Mouse (Mus musculus) mouse embryonic stem cell (cell line): ENCODE measurements around the gene C1qtnf5.
"Not testable (repeated sequence)": the region's sequence is repeated elsewhere in the genome, so short reads cannot be mapped to it uniquely, and the experiment has no call there.

ENCODE experiments used
- in situ Hi-C, 2 experiments: fragments of 300-500 bp; cut with MboI; formaldehyde crosslinking; loops; 1 replicate in 1 of 2; 3 replicates in 1 of 2; pipeline ENCODE4 v1.14.3; 2019 to 2020; ENCODE audit warnings: low sequenced_read_pairs in 2 of 2, low pct_unique_long_range_greater_than_20kb in 1 of 2, mixed read lengths in 1 of 2; ENCODE audit not compliant: unreplicated experiment in 1 of 2

C1qtnf5 gene

DNA sequence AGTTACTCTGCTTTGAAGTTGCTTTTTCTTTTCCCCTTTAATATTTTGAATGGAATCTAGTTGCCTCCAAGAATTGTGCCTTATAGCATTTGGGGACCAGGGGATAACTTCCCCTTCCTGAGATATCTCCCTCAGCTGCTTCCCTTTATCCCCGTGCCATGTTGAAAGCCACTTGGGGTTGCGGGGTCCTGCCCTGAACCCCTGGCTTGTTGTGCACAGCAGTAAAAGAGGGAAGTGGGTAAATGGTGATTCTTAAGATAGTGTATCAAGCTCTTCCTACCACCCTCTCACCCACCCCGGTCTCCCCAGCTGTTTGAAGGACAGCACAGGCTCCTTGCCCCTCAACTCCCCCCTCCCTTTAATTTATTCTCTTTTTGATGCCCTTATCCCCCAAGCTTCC lies 12.3 kb upstream of the C1qtnf5 start:
- in situ Hi-C loops, result no loop called here

DNA sequence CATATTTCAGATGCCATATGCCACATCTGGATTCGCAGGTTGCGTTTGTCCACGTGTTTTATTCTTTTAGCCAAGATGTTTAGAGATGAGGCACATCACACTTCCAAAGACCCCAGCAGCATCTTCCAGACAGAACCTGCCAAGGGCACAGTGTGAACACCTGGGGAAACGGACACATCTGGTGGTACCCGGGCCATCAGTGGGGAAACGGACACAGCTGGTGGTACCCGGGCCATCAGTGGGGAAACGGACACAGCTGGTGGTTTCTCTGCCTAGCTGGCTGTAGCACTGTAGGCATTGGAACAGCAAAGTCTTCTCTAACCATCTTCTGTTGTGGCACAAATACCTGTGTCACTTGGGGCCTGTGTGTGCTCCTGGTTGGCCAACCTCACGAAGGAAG lies 11.3 kb upstream of the C1qtnf5 start:
- in situ Hi-C loops, result no loop called here

DNA sequence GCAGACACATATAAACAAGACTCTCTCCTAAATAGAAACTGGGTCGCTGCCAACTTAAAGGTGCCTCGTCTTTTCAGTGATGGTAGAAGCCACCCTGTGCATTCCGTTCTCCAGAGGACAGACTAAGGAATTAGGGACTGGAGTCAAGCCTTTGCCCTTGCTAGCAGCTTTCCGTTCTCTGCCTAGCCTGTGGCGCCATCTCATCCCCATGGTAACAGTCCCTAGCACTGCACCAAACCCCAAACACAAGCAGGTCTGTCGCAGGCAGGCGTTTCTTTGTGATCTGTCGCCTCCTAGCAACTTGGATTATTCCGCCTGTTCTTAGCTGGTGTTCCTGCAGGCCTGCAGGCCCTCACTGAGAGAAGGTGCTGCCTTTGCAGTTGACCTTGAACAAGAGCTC lies 10.5 kb upstream of the C1qtnf5 start:
- in situ Hi-C loops, result no loop called here

DNA sequence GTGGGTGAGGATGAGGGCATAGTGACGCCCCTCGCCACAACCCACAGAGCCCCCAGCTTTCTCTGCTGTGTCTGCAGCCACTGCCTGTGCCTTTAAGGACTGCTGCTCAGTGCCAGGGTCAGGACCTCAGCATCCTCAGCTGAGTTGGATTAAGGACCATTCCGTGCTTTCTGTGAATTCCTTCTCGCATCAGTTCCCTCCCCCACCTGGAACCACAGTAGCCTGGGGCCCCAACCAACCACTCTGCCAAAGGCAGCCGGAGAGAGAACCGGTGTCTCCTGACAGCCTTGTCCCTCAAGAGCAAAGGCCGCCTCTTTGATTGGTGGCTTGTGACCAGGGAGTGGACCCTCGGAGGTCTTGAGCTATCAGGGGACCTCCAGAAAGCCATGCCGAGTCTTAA lies 5.6 kb upstream of the C1qtnf5 start, which contains the start of gene Mfrp:
Gene Mfrp (plus strand): TSS at position 240 of the 400 bp plus-strand sequence.
- in situ Hi-C loops, result no loop called here

DNA sequence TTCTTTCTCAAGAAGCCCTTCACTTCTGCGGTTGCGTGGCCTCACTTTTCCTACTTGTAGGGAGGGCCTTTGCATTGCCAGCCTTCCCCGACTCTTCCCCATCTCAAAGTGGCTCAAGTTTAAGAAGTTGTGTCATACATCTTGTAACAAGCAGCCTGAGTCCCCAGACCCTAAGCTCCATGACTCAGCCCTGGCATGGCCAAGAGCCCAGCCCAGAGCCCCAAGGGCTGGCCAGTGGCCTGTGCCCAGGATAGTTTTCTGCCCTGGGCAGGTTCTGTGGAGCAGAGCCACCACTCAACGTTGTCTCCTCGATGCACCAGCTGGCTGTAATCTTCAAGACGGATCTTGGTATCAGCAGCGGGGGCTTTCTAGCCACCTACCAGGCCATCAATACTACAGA lies 2.2 kb upstream of the C1qtnf5 start:
- in situ Hi-C loops, result no loop called here

DNA sequence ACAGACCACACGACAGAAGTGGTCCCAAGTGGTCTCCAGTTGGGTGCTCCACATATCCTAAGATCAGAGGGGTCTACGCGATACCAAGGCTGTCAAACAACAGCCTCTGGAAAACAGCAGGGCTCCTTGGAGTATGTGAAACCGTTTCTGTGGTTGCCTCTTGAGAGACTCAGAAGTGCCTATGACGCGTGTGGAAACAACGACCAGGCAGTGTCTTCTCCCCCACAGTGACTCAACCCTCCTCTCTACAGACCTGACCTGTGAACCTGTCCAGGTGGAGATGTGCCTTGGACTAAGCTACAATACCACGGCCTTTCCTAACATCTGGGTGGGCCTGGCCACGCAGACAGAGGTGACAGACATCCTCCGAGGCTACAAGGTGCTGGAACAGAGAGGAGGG lies 1.3 kb upstream of the C1qtnf5 start:
- in situ Hi-C loops, result no loop called here

DNA sequence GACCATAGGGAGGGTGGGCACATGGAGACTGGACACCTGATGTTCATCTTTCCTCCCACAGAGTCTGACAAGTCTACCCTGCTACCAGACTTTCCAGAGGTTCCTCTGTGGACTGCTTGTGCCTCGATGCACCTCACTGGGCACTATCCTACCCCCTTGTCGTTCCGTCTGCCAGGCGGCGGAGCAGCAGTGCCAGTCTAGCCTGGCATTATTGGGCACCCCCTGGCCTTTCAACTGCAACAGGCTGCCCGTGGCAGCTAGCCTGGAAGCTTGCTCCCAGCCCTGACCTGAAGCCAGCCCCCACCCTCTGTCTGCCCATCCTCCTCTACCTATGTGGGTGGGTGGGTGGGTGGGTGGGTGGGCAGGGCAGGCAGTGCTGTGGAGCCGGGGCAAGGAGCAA lies 863 bp upstream of the C1qtnf5 start:
- in situ Hi-C loops, result no loop called here

DNA sequence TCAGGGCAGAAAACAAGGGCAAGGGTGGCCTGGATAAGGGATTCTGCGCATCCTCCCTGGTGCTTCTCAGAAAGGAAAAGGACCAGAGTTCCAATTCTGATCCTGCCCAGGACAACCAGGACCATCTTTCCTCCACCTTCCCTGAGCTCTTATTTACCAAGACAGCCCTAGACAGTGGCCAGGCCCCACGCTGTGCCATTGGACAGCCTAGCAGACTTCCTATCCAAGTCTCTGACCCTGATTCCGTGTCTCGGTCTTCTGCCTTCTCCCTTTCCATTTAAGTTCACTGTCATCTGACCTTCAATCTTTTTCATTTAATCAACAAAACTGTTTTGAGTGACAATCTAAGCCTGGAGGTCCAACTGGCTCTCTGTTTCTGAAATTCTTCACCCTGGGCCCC lies 449 bp upstream of the C1qtnf5 start:
- in situ Hi-C loops, result no loop called here

DNA sequence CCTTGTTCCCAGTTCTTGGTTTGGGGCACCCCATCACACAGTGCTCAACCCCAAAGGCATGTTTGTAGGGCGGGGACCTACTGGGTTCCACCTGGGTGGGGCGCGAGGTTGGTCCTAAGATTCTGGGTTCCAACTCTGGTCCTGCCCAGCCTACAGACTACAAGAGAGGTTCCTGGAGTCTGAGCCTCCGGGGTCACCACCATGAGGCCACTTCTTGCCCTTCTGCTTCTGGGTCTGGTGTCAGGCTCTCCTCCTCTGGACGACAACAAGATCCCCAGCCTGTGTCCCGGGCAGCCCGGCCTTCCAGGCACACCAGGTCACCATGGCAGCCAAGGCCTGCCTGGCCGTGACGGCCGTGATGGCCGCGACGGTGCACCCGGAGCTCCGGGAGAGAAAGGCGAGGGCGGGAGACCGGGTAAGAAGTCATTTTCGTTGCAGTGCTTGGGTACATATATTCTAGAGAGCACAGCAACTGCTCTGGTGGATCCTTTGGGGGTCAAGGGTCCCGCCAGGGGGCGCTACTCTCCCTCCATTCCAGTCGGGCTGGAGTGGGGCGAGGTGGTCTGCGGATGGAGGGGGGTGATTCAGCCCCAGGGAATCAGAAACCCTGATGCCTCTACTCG lies 623 bp downstream of the C1qtnf5 start:
- in situ Hi-C loops, result no loop called here

DNA sequence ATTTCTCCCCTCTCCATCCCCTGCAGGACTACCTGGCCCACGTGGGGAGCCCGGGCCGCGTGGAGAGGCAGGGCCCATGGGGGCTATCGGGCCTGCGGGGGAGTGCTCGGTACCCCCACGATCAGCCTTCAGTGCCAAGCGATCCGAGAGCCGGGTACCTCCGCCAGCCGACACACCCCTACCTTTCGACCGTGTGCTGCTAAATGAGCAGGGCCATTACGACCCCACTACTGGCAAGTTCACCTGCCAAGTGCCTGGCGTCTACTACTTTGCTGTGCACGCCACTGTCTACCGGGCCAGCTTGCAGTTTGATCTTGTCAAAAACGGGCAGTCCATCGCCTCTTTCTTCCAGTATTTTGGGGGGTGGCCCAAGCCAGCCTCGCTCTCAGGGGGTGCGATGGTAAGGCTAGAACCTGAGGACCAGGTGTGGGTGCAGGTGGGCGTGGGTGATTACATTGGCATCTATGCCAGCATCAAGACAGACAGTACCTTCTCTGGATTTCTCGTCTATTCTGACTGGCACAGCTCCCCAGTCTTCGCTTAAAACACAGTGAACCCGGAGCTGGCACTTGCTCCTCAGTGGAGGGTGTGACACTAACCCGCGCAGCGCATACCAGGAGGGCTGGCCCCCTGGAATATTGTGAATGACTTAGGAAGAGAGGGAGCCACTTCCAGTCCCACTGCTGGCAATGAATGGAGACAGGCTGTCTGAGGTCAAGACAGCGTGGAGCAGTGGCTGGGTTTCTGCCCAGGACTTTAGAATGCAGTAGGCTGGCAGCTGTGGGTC lies 1.4 kb downstream of the C1qtnf5 start:
- in situ Hi-C loops, result no loop called here

DNA sequence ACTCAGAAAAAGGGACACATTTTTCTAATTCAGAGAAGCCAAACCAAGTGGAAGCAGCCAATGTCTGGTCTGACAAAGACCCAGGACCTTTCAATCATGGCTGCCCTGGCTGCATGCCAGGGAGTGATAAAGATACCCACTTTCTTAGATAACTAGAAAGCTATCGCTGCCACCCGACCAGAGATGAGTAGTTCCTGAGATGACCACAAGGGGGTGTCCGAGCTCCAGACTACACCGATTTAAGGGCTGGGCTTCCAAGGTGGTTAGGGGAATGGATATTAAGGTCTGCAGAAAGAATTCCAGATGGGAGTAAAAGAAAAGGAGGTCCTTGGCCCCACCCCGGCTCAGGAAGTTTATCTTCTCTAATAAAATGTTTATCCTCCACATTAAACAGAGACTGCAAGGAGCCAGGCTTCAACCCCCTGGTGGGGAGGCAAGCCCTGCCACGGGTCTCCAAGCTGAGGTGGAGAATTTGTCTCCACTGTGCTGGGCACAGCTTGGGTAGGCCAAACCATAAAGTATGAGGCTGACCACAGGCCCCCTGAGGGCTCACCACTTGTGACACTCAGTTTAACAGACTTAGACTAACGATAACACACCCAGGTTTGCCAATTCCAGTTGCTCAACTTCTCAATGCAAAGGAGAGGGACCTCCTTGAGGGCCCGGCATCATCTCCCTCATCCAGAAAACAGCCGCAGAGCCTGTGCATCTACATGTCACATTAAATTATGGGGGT lies 2.5 kb downstream of the C1qtnf5 start:
- in situ Hi-C loops, result no loop called here

DNA sequence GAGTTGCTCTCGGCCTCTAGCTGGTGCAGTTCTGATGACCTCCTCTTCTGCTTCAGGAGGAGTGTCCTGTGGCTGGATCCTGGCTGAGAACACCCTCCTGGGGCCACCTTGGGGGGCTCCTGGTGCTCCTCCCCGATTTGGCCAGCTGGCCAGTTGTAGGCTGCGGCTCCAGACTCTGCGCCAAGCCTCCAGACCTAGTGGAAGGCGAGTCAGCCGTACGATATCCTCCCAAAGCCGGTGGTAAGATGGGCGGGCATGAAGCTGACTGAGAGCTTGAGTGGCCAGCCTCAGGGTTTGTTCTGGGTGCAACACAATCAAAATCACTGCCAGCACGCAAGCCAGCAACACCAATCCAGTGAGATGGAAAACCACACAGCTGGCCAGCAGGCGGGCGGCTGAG lies 4.9 kb downstream of the C1qtnf5 start:
- in situ Hi-C loops, result not testable (repeated sequence)

DNA sequence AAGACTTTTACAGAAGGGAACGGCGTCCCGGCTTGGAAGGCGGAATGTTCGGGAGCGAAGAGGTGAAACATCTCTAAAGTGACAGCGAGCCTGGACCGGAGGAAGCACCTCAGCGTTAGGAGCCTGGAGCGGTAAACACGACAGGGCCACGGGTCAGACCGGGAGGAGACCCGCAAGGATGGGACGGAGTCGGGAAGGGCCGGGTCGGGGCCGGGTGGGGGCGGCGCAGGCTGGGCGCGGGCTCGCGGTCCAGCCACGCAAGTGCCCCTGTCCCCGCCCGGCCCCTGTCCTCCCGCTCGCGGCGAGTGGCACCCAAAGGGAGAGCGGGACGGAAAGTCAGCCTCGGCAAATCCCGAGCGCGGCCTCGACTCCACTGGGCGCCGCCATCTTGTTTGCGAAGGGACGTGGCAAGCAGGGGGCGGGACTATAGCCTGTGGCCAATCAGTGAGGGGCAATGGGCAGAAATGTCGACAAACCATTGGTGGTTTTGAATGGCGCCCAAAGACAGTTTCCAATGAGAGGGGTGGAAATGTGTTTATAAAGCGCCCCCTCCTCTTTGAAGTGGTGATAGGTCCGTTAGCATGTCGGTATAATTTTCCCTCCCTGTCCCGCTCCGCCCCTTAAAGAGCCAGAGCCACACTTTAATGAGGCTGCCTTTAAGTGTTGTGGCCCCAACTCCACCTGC lies 6.2 kb downstream of the C1qtnf5 start, which contains the start of the genes Gm49380 and Rnf26:
Gene Gm49380 (minus strand): TSS at position 396 of the 685 bp plus-strand sequence.
Gene Rnf26 (minus strand): TSS at position 413 of the 685 bp plus-strand sequence.
- in situ Hi-C loops, result no loop called here

DNA sequence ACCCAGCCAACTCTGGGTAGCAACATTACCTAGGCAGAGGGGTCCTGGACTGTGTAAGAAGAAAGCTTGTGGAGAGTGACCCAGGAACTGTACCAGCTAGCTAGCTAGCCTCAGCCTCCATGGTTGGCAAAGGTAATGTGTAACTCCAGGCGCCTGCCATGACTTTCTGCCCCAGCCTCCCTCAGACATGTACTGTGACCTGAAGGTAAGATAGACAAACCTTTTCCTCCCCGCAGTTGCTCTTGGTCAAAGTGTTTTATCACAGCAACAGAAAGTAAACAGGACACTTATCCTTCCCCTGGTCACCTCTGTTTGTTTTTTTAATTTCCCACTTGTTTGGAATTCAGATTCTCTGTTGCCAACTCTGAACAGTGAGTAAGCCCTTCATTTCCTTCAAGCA lies 7.4 kb downstream of the C1qtnf5 start:
- in situ Hi-C loops, result no loop called here

DNA sequence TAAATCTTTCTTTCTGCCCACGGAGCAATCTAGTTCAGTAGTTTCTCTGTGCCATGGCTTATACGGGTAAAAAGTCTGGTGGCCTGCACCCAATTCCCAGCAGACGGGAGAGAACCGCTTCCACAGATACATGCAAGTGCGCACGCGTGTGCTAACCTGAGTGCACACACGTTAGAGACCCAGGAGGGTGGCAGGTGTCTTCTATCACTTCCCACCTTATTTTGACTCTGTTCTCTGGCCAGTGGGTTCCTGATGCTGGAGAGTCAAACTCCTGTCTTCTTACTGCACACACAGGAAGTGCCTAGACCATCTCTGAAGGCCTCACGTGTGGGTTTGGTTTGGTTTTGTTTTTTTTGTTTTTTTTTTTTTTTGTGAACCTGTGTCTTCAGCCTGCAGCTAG lies 8.6 kb downstream of the C1qtnf5 start:
- in situ Hi-C loops, result no loop called here

DNA sequence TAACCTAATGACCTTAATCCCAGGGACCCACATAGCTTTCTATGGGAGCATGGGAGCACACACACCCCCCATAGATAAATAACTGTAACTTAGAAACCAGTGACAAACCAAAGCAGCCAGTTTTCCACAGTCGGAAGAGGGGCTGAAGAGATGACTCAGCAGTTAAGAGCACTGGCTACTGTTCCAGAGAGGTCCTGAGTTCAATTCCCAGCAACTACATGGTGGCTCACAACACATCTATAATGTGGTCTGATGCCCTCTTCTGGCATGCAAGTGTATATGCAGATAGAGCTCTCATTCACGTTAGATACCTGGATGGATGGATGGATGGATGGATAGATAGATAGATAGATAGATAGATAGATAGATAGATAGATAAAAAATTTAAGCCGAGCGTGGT lies 9.1 kb downstream of the C1qtnf5 start:
- in situ Hi-C loops, result no loop called here

DNA sequence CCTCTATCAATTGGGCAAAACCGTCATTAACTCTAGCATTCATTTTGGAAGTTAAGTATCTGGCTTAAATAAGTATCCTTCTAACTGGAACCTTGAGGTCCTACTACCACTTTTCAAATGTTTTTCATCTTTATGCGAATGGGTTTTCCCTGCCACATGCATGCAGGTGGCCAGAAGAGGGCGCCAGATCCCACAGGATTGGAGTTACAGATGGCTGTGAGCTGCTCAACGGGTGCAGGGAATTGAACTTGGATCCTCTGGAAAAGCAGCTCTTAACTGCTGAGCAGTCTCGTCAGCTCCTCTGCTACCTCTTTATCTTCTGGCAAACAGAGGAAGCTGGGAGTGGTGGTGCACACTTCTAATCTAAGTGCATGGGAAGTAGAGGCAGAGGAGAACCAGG lies 12.0 kb downstream of the C1qtnf5 start:
- in situ Hi-C loops, result no loop called here

DNA sequence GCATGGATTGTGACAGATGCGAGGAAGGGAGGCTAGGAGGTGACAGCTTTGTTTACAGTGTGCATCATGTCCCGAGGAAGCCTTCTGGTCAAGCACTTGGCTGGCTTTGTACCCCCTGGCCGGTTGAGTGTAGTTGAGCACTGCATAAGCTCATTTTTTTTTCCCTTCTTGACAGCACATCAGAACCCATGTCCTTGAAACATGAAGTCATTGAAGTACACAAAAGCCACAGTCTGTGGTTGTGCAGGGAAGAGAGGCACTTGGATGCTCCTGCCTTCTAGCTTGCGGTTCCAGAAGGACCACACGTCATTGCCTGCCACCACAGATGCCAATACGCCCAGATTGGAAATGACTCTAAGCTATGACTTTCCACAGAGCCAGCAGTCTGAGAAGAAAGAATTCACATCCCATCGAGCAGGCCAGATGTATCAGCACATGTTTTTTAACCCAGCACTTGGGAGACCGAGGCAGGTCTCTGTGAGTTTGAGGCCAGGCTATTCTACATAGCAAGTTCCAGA lies 13.0 kb downstream of the C1qtnf5 start:
- in situ Hi-C loops, result no loop called here

DNA sequence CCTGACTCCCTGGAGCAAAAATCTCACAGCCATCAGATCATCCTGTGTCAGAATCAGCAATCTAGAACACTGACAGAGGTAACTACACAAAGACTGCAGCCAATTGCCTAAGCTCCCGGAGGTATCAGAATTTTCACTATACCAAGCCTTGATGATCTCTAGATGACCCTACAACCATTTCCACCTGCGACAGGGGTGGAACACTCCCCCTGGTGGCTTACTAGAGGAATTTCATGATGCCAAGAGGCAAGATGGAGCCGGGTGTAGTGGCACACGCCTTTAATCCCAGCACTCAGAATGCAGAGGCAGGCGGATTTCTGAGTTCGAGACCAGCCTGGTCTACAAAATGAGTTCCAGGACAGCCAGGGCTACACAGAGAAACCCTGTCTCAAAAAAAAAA lies 17.3 kb downstream of the C1qtnf5 start:
- in situ Hi-C loops, result no loop called here
